Mouse (Mus musculus) neural tube, embryonic 10.5 days (tissue): ENCODE results near the gene Lcmt1.

Source experiments
- DNase-seq: peaks from one replicate; pipeline ENCODE4 v3.0.0-alpha.2; 2017; ENCODE audit warnings: low spot score; ENCODE audit errors: extremely low spot score

The Lcmt1 gene

DNA sequence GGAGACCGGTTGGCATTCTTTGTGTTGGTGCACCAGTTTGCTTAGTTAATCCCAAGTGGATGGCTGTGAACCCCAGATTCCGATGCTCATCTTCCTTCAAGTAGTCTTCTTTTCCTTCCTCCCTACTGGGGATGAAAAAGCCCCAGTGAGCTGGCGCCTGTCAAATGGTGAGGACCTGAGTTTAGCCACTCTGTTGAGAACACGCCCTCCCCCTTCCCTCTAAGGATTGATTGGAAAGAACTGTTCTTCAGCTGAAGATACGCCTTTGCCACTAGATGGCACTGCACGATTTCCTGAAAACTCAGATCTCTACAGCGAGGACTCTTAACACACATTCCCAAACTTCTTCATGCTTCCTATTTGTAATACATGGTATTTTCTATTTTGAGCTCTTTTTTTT lies 29.2 kb downstream of the Lcmt1 start:
- peak; percentile 37 for DNase-seq

DNA sequence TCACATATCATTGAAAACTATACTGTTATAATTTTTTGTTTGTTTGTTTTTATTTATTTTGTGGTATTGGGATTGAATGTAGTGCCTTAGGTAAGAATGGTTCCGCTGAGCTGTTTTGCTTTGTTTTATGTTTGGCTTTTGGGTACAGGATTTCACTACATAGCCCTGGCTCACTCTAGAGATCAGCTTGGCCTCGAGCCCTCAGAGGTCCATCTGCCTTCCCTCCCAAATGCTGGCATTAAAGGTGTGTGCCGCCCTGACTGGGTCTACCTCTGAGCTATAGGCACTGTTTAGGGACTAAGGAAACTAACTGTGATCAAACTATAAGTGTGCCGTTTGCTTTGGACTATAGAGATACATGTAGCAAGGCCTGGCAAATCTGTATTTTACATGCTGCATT lies 29.7 kb downstream of the Lcmt1 start:
- DNase-seq, result no peak

DNA sequence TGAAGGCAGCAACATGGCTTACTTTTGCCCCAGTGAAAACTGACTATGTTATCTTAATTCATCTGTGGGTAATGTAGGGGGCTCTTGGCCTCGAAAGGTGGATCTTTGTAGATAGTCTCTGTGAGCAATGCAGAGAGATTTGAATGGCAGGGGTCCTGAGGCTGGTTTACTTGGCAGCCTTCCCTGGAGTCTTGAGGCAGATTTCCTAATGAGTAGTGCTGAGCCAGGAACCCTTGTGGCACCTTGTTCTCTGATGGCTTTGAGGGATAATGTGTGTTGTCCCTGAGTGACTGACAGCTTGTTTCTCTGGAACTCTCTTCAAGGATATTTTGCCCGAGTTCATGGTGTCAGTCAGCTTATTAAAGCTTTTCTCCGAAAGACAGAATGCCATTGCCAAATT lies 31.5 kb downstream of the Lcmt1 start:
- no peak for DNase-seq

DNA sequence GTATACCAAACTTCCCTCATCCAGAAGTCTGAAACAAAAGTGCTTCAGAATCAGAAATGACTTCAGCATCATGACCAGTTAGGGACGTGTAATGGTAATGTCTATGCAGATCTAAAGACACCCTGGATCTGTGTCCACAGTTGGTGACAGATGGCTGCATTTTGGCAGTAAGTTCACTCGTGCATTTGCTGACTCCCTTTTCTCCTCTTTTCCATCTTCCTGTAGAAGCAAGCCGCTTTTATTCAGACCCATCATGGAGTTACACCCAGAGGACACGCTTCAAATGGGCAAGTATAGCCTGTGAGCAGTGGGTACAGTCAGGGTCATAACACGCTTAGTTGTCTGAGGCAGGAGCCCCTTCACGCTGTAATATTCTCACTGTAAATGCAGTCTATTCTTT lies 34.6 kb downstream of the Lcmt1 start:
- no peak for DNase-seq

DNA sequence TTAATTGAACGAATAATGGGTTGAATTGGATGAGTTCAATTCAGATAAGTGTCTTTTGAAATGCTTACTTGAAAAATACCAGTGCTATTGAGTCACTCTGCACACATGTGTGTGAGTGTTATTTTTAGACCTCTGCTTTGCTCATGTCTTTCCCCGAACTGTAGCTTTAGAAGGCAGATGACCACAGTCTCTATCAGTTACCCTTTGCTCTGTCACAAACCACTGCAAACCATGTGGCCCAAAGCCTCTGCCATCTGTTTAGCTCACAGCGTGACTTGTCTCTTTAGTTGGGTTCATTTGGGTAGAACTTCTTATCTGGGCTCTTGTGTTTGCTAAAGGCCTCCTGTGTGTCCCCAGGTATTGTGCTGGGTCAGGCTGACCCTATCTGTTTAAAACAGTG lies 36.0 kb downstream of the Lcmt1 start:
- DNase-seq, result no peak

DNA sequence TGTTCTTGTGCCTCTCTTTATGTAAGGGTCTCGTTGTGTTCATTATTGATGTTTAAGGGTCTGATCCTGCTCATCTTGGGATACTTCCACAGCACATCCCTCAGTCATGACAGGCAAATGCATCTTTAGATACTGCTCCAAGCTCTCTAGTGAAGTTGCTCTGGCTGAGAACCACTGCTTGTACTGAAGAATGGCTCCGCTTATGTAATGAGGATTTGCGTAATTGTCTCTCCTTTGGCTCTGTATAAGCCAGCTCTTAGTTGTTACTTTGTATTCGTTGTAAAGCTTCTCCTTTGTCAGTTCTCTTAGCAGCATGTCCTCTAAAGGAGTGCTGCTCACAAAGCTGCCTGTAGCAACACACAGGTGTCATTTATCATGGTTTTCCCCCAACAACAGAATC lies 37.4 kb downstream of the Lcmt1 start:
- no peak for DNase-seq

DNA sequence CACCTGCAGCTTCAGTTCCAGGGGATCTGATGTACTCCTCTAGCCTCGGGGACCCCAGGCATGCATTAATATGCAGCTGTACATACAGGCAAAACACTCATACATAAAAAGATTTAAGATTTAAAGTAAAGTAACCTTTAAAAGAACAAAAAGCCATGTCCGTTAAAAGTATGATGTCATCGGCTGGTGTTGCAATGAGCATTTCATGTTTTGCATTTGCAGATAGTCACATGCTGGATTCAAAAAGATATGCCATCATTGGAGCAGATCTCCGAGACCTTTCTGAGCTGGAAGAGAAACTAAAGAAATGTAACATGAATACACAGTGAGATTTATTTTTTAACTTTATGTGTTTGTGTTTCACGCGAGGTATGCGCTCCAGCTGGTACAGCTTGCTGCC lies 40.9 kb downstream of the Lcmt1 start:
- no peak for DNase-seq

DNA sequence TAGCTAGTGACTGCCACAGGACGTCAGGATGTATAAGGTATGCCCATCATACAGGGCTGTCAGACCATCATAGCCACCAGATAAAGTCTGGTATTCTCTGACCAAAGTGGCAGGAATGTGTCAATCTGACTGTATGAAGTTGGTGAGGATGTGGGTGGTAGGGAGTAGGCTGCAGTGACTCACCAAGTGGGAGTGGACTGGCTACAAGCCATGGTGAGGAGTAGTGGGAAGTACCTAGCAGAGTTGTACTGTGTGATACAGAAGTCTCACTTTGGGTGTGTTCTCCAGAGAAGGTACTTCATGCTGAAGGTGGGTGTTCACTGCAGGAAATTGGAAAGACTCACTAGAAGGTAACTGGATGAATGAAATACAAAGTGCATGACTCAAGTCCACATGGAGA lies 41.5 kb downstream of the Lcmt1 start:
- DNase-seq, result no peak

DNA sequence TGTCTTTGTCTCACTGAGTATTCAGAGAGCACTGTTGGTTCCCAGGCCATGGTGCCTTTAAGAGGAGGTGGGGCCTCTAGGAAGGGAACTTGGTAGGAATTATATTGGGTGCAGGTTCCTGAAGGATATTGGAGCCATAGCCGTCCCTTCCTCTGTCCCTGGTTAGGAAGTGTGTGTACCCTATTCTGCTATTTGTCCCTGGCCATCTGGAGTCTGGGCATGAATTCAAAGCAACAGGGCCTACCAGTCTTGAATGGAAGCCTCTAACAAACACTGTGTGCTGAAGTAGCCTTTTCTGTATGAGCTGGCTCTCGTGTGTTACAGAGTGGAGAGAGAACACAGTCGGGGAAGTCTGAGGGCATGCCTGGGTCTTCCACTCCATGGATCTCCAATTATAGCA lies 42.6 kb downstream of the Lcmt1 start:
- no peak for DNase-seq

DNA sequence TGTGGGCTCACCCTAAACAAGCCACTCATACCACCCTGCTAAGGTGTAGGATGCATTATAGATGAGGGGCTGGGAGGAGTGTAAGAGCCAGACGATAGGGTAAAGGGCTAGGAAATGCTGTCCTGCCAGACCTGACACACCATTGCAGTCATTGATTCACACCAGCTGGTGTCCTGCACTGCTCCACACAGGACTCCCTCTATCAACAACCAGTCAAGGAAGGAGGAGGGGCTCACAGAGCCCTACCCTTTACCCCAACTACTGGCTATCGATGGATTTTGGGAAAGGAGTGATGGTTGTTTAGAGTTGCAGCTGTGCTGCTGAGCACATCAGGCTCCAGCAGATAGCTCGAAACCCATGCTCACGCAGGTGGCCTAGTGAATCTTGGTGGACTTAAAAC lies 47.2 kb downstream of the Lcmt1 start:
- no peak for DNase-seq

DNA sequence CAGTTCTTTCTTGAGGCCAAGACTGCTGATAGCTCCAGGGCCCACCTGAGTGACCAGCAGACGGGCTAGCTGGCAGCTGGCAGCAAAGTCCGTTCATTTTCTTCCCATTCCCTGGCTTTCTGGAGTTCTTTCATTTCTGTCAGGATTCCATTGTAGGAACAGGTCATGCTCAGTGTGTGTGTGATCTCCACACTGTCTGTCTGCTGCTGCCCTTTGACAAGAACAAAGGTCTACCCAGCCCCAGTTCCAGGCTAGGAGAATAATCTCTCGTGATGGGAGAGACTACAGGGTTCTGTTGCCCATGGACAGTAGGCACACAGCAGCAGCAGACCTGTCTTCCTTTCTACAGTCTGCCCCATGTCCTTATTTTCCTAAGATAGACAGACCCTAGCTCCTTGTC lies 48.1 kb downstream of the Lcmt1 start:
- DNase-seq, result no peak

DNA sequence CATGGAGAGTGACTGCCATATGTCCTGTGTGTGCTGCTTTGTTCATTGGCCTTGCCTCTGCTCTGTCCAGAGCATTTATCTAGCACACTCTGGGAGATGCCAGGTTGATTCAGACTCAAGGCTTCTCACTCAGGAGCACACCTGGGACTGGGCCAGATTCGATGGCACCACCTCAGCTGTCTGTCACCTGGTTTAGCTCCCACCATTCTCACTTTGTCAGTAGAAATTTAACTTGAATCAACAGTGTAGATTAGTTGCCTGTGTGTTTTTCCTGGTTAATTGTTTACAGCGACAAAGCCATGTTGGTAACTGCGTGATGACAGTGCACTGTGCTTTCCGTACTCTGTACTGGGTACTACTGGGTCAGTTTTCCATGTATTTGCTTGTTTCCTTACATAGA lies 50.4 kb downstream of the Lcmt1 start:
- DNase-seq, result no peak

DNA sequence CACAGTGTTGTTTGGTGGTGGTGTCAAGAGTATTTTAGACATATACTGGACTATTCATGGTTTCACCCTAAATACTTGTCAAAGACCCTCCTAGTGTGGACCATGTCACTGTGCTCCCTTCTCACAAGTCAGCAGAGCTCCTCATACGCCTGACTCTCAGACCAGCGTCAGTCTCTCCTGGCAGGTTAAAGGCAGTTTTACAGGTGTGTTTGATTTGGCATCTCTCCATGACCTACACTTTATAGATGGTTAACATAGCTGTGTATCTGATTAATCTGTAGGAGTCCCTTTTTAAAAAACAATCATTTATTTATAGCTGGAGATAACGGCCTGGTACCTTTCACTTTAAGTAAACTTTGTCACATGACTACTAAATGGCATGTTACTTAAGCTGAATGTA lies 52.4 kb downstream of the Lcmt1 start:
- DNase-seq, result no peak

DNA sequence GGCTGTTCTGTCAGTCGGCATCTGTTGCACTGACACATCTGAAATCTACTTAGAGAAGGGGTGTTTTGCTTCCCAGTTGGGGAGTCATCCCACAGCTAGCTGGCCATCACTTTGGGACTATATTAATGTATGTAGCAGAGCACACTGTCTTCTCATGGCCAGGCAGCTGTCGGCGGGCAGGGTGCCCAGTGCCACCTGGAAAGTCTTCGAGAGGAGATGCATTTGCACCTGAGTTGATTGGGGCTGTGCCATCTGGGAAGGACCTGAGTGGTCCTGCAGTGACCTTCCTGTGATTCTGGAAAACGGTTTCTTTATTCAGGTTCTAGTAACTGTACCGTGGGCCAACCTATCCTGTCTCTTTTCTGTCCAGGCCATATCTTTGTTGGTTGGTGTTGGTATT lies 54.7 kb downstream of the Lcmt1 start:
- no peak for DNase-seq

DNA sequence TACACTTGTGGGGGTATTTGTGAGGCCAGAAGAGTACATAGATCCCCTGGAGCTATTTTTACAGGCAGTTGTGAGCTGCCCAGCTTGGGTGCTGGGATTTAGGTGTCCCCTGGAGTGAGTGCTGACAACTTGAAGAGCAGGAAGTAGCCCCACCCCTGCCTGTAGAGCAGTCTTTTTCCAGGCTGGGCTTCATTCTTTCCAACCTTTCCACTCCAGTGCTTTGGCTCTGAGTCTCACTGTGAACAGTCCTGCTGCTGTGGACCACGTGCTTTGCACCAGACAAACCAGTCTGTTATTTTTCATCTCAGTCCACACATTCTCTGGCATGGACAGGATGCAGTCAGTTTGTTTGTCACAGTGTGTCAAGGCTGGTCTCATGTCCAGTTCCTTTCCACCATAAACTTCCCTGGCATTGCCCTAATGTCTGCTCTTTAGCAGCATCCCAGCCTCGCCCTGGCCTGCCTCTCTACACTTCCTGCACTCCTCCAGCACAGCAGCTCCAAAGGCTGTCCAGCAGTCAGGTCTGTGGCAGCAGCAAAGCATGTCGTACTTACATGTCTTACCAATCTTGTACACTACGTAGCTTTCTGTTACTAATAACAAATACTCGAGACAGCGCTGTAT lies 55.7 kb downstream of the Lcmt1 start:
- no peak for DNase-seq

DNA sequence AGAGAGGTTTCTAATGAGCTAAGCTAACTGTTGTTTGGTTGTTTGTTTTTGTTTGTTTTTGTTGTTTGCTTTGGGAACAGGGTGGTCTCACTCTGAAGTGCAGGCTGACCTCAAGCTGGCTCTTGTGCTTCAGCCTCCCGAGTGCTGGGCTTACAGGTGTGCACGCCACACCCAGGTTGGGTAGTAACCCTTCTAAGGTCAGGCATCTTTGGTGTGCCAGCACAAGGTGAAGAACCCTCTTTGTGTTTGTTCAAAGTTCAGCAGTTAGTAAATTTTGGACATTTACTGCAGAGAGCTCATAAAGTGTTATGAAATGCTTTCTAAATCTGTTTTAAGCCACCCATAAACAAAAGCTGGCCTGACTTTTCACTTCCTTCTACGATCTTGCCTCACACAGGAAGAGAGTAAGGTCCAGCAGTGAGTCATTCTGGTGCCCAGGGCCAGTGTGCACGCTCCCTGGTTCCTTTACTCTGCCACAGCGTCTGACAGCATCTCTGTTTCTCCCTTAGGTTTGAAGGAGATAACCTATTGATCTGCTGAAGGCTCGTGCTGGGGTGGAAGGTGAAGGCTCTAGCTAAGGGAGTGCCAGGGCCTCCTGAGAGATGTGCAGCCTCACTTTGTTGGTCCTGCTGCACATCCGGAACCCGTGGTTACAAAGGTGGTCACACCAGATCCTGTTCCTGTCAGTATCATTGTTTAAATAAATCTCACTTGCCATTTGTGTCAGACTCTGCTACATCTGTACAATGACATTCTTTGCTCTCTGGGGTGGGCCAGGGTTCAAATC lies 60.2 kb downstream of the Lcmt1 start:
- no peak for DNase-seq

DNA sequence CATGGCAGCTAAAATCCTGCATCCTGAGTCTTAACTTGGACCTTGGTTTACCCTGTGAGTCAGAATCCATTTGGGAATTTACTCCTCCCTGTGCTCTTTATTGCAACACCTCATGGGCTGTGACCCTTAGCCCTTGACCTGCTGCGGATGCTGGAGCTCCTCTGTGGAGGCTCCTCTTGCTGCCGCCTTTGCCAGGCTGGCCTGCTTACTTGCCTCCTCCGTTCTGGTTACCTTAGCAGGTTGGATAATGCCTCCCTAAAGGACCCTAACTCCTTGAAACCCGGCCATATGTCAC lies 60.8 kb downstream of the Lcmt1 start:
- DNase-seq, result no peak

DNA sequence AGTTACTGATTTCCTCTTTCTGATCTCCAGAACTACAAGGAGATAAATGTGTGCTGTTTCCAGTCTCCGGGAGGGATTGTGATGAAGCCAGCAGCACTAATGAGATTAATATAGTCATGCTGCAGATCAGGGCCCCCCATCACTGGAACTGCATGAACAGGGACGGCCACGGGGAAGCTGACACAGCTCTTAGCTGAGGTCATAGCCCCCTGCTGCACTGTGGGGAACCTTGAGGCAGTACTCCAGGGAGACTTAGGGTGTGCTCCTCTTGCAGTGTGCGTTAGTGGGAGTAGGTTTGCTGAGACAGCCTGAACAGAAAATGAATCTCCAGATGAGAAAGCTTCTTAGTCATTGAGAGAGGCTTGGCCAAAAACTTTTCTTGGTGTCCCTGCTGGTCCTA lies 61.6 kb downstream of the Lcmt1 start:
- no peak for DNase-seq

DNA sequence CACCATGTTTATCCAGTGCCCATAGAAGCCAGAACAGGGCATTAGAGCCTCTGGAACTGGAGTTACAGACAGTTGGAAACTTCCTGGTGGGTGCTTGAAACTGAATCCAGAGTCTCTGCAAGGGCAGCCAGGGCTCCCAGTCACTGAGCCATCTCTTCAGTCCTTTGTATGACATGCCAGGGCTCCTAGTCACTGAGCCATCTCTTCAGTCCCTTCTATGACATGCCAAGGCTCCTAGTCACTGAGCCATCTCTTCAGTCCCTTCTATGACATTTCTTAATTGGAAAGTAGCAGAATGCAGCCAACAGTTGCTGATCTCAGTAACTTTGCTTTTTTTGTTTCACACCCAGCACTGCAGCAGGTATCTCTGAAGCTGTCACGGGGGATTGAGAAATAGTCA lies 72.5 kb downstream of the Lcmt1 start:
- no peak for DNase-seq

DNA sequence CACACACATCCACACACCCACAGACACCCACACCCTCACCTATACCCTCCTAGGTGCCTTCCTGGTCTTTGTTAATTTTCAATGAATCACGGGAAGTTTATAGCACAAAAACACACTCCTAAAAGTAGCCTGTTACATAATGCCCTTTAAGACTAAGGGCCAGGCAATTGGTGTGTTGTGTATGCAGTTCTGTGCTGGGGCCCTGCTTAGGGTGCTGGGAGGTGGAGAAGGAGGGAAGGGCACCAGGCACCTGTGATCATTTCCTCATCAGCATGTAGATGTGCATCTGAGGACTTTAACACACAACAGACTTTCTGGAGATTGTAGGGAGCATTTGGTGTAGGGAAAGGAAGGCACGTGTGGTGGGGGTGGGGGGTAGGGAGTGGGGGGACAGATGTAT lies 79.2 kb downstream of the Lcmt1 start:
- DNase-seq, result no peak

DNA sequence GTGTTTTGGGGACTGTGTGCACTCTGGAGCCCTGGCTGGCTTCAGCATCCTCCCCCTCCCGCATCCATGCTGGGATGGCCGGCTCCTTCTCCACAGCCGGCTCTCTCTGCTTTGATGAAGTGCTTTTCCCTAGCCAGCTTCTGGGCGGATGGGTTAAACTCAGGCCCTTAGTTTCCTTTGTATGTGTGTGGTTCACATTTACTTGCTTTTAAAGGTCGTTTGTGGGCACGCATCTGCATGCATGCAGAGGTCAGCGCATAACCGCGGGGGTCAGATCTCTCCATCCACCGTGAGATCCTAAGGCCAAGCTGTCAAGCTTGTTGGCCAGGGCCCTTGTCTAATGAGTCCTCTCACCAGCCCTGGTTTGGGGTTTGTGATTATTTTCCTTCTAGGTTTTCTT lies 80.1 kb downstream of the Lcmt1 start:
- DNase-seq, result no peak

DNA sequence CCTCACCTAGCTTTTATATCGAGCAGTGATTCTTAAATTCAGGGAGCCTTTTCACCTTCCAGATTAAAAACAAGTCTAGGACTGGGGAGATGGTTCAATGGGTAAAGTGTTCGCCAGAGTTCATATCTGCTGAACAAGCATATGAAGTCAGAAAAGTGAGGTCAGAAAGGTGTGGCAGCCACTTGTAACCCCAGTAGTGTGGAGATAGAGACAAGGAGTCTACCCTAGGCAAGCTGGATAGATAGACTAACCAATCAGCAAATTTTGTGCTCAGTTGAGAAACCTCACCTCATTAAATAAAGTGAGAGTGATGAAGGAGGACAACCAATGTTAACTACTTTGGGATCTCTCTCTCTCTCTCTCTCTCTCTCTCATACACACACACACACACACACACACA lies 80.9 kb downstream of the Lcmt1 start:
- no peak for DNase-seq

DNA sequence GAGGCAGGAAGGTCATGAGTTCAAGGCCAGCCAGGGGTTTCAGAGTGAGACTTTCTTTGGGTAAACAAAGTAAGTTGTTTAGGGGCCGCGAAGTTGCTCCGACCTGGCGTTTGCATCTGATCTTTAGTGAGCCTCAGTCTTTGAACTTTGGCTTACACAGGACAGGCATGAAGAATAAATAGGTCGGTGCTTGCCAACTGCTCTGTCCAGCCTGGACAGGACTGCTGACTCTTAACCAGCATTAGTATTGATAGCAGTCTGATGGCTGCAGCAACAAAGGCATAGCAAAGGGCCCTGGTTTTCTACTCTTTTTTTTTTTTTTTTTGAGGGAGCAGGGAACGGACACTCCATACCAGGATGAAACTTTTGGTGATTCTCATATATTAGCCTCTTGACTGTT lies 83.0 kb downstream of the Lcmt1 start:
- DNase-seq, result no peak

DNA sequence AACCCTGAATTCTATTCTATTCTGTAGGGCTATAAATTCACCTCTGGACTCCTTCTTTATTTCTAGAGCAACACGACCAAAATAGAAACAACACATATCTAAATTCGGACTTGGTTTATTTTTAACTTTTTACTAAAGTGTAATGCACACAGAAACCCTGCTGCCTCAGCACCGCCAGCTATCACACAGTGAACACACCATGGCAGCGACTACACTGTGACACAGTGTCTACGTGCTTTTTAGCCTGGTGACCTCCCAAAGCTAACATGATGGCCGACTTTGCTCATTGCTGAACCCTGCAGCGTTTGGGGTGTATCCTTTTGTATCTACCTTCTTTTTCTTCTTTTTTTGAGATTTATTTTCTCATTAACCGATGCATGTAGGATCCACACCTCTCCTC lies 83.5 kb downstream of the Lcmt1 start:
- no peak for DNase-seq
